Mouse (Mus musculus): ENCODE data around the gene Pum1.
"Not testable (repeated sequence)": the region's sequence is repeated elsewhere in the genome, so short reads cannot be mapped to it uniquely, and the experiment has no call there.

Gene Pum1

GRCm38 (mm10) chr4:130662979-130663725 is at the start of gene Pum1:
Gene Pum1, plus strand, starts transcription at chr4:130663321.
- DNase-seq (ENCODE audit: inconsistent age in 2 of 2, low spot score in 1 of 2), result peak; percentile 92 to 95

GRCm38 (mm10) chr4:130629391-130629790 is 33.7 kb upstream of the Pum1 start:
- peak; percentile 69 to 89 for DNase-seq (ENCODE audit: inconsistent age in 2 of 2, low spot score in 1 of 2)

GRCm38 (mm10) chr4:130630232-130630847 is 32.8 kb upstream of the Pum1 start:
- DNase-seq (ENCODE audit: inconsistent age in 2 of 2, low spot score in 1 of 2), result peak; percentile 63 to 75

GRCm38 (mm10) chr4:130635076-130635475 is 28.0 kb upstream of the Pum1 start:
- DNase-seq (ENCODE audit: inconsistent age in 2 of 2, low spot score in 1 of 2), result not testable (repeated sequence)

GRCm38 (mm10) chr4:130636761-130637160 is 26.4 kb upstream of the Pum1 start:
- DNase-seq (ENCODE audit: inconsistent age in 2 of 2, low spot score in 1 of 2), result no peak

- peak in 1 of 2 experiments; percentile 53 for DNase-seq (ENCODE audit: inconsistent age in 2 of 2, low spot score in 1 of 2)
Observed at GRCm38 (mm10) chr4:130637488-130638422, 25.4 kb upstream of the Pum1 start.

GRCm38 (mm10) chr4:130640031-130640717 is 22.9 kb upstream of the Pum1 start:
- peak; percentile 44 to 81 for DNase-seq (ENCODE audit: inconsistent age in 2 of 2, low spot score in 1 of 2)

- DNase-seq (ENCODE audit: inconsistent age in 2 of 2, low spot score in 1 of 2), result no peak
Observed at GRCm38 (mm10) chr4:130642468-130642867, 20.7 kb upstream of the Pum1 start.

- no peak for DNase-seq (ENCODE audit: inconsistent age in 2 of 2, low spot score in 1 of 2)
Observed at GRCm38 (mm10) chr4:130645426-130645825, 17.7 kb upstream of the Pum1 start.

GRCm38 (mm10) chr4:130651286-130651685 is 11.8 kb upstream of the Pum1 start:
- DNase-seq (ENCODE audit: inconsistent age in 2 of 2, low spot score in 1 of 2), result no peak

GRCm38 (mm10) chr4:130652546-130652945 is 10.6 kb upstream of the Pum1 start:
- DNase-seq (ENCODE audit: inconsistent age in 2 of 2, low spot score in 1 of 2), result peak in 1 of 2 experiments; percentile 42

- DNase-seq (ENCODE audit: inconsistent age in 2 of 2, low spot score in 1 of 2), result no peak
Observed at GRCm38 (mm10) chr4:130657820-130658565, 5.1 kb upstream of the Pum1 start.

- DNase-seq (ENCODE audit: inconsistent age in 2 of 2, low spot score in 1 of 2), result no peak
Observed at GRCm38 (mm10) chr4:130659470-130659869, 3.7 kb upstream of the Pum1 start.

GRCm38 (mm10) chr4:130660106-130660505 is 3.0 kb upstream of the Pum1 start:
- no peak for DNase-seq (ENCODE audit: inconsistent age in 2 of 2, low spot score in 1 of 2)

- DNase-seq (ENCODE audit: inconsistent age in 2 of 2, low spot score in 1 of 2), result no peak
Observed at GRCm38 (mm10) chr4:130661151-130661550, 2.0 kb upstream of the Pum1 start.

- not testable (repeated sequence) for DNase-seq (ENCODE audit: inconsistent age in 2 of 2, low spot score in 1 of 2)
Observed at GRCm38 (mm10) chr4:130662305-130662704, 816 bp upstream of the Pum1 start.

GRCm38 (mm10) chr4:130663810-130664401 is 785 bp downstream of the Pum1 start:
- peak; percentile 54 to 82 for DNase-seq (ENCODE audit: inconsistent age in 2 of 2, low spot score in 1 of 2)

- no peak for DNase-seq (ENCODE audit: inconsistent age in 2 of 2, low spot score in 1 of 2)
Observed at GRCm38 (mm10) chr4:130664414-130665029, 1.4 kb downstream of the Pum1 start.

GRCm38 (mm10) chr4:130665176-130665575 is 2.1 kb downstream of the Pum1 start:
- peak in 1 of 2 experiments; percentile 46 for DNase-seq (ENCODE audit: inconsistent age in 2 of 2, low spot score in 1 of 2)

Measured in adrenal gland, adult (tissue).